Mouse (Mus musculus): ENCODE data around the gene Krtap3-2.
"Not testable (repeated sequence)": the region's sequence is repeated elsewhere in the genome, so short reads cannot be mapped to it uniquely, and the experiment has no call there.

Krtap3-2 gene

GRCm38 (mm10) chr11:99556753-99557152 is at the start of gene Krtap3-2:
Gene Krtap3-2, minus strand, starts transcription at chr11:99556853.
- no peak for DNase-seq

GRCm38 (mm10) chr11:99603208-99603607 is 46.6 kb upstream of the Krtap3-2 start, which contains the start of gene Gm11938:
Gene Gm11938, minus strand, starts transcription at chr11:99603308.
- not testable (repeated sequence) for DNase-seq

GRCm38 (mm10) chr11:99597742-99598141 is 41.1 kb upstream of the Krtap3-2 start, which contains the start of gene Krtap9-3:
Gene Krtap9-3, minus strand, starts transcription at chr11:99598105.
- not testable (repeated sequence) for DNase-seq

- no peak for DNase-seq
Observed at GRCm38 (mm10) chr11:99590981-99591380, 34.3 kb upstream of the Krtap3-2 start, which contains the start of gene Krtap1-3. Gene Krtap1-3, minus strand, starts transcription at chr11:99591339.

- DNase-seq, result no peak
Observed at GRCm38 (mm10) chr11:99585096-99585495, 28.4 kb upstream of the Krtap3-2 start.

- DNase-seq, result no peak
Observed at GRCm38 (mm10) chr11:99583245-99583704, 26.6 kb upstream of the Krtap3-2 start, which contains the start of gene Krtap1-4. Gene Krtap1-4, minus strand, starts transcription at chr11:99583654.

GRCm38 (mm10) chr11:99581564-99581963 is 24.9 kb upstream of the Krtap3-2 start:
- no peak for DNase-seq

GRCm38 (mm10) chr11:99581051-99581450 is 24.4 kb upstream of the Krtap3-2 start:
- DNase-seq, result no peak

- DNase-seq, result no peak
Observed at GRCm38 (mm10) chr11:99580636-99581035, 24.0 kb upstream of the Krtap3-2 start, which contains the start of gene Krtap1-5. Gene Krtap1-5, minus strand, starts transcription at chr11:99581016.

- DNase-seq, result peak; percentile 46 to 80
Observed at GRCm38 (mm10) chr11:99574106-99574505, 17.5 kb upstream of the Krtap3-2 start.

- DNase-seq, result no peak
Observed at GRCm38 (mm10) chr11:99573164-99573563, 16.5 kb upstream of the Krtap3-2 start.

- no peak for DNase-seq
Observed at GRCm38 (mm10) chr11:99566530-99566929, 9.9 kb upstream of the Krtap3-2 start, which contains the start of gene Krtap3-1. Gene Krtap3-1, minus strand, starts transcription at chr11:99566630.

GRCm38 (mm10) chr11:99562580-99562979 is 5.9 kb upstream of the Krtap3-2 start:
- no peak for DNase-seq

GRCm38 (mm10) chr11:99559366-99559765 is 2.7 kb upstream of the Krtap3-2 start, which contains the start of gene Gm11939:
Gene Gm11939, minus strand, starts transcription at chr11:99559466.
- no peak for DNase-seq

- DNase-seq, result peak in 1 of 2 experiments; percentile 1
Observed at GRCm38 (mm10) chr11:99557976-99558745, 1.5 kb upstream of the Krtap3-2 start.

- no peak for DNase-seq
Observed at GRCm38 (mm10) chr11:99556195-99556594, 458 bp downstream of the Krtap3-2 start.

GRCm38 (mm10) chr11:99550765-99551164 is 5.9 kb downstream of the Krtap3-2 start, which contains the start of gene Krtap3-3:
Gene Krtap3-3, minus strand, starts transcription at chr11:99550865.
- no peak for DNase-seq

- DNase-seq, result no peak
Observed at GRCm38 (mm10) chr11:99547892-99548291, 8.8 kb downstream of the Krtap3-2 start.

- DNase-seq, result peak; percentile 13 to 58
Observed at GRCm38 (mm10) chr11:99539721-99540120, 16.9 kb downstream of the Krtap3-2 start.

GRCm38 (mm10) chr11:99521288-99521860 is 35.3 kb downstream of the Krtap3-2 start, which contains the start of gene Krt39:
Gene Krt39, minus strand, starts transcription at chr11:99521338.
- peak; percentile 6 to 27 for DNase-seq

GRCm38 (mm10) chr11:99514098-99514497 is 42.6 kb downstream of the Krtap3-2 start:
- no peak for DNase-seq
